Mouse (Mus musculus) kidney, postnatal 4 days (tissue): ENCODE results near the gene Sppl2b.
"Not testable (repeated sequence)": the region's sequence is repeated elsewhere in the genome, so short reads cannot be mapped to it uniquely, and the experiment has no call there.

ENCODE experiments used
- DNase-seq, 2 experiments: peaks; one replicate each; pipeline ENCODE4 v3.0.0; 2021; ENCODE audit warnings: mixed read lengths in 2 of 2

The Sppl2b gene

GRCm38 (mm10) chr10:80854913-80855748, at the start of gene Sppl2b, which contains the start of gene Lsm7:
Sppl2b (plus strand) TSS chr10:80855275.
Lsm7 (minus strand) TSS chr10:80855209.
- DNase-seq, result peak; percentile 98 to 99

GRCm38 (mm10) chr10:80805322-80805721, 49.8 kb upstream of the Sppl2b start:
- DNase-seq, result no peak

GRCm38 (mm10) chr10:80805925-80806324, 49.1 kb upstream of the Sppl2b start:
- peak; percentile 92 for DNase-seq

- no peak for DNase-seq
Observed at GRCm38 (mm10) chr10:80806341-80807056, 48.6 kb upstream of the Sppl2b start.

- DNase-seq, result peak; percentile 79 to 86
Observed at GRCm38 (mm10) chr10:80807057-80807627, 47.9 kb upstream of the Sppl2b start.

GRCm38 (mm10) chr10:80808099-80808984, 46.7 kb upstream of the Sppl2b start:
- peak; percentile 49 to 59 for DNase-seq

GRCm38 (mm10) chr10:80808985-80809632, 46.0 kb upstream of the Sppl2b start:
- peak; percentile 43 to 62 for DNase-seq

- DNase-seq, result peak; percentile 40 to 45
Observed at GRCm38 (mm10) chr10:80810084-80810483, 45.0 kb upstream of the Sppl2b start.

GRCm38 (mm10) chr10:80812391-80813041, 42.6 kb upstream of the Sppl2b start:
- DNase-seq, result no peak

- DNase-seq, result no peak
Observed at GRCm38 (mm10) chr10:80813366-80813765, 41.7 kb upstream of the Sppl2b start, which contains the start of gene Jsrp1. Jsrp1 (minus strand) TSS chr10:80813498.

- no peak for DNase-seq
Observed at GRCm38 (mm10) chr10:80814800-80815199, 40.3 kb upstream of the Sppl2b start.

GRCm38 (mm10) chr10:80816303-80816702, 38.8 kb upstream of the Sppl2b start:
- DNase-seq, result not testable (repeated sequence)

GRCm38 (mm10) chr10:80817164-80817563, 37.9 kb upstream of the Sppl2b start:
- no peak for DNase-seq

GRCm38 (mm10) chr10:80817955-80818354, 37.1 kb upstream of the Sppl2b start:
- DNase-seq, result not testable (repeated sequence)

GRCm38 (mm10) chr10:80818599-80819281, 36.3 kb upstream of the Sppl2b start:
- DNase-seq, result no peak

GRCm38 (mm10) chr10:80819406-80819805, 35.7 kb upstream of the Sppl2b start:
- no peak for DNase-seq

GRCm38 (mm10) chr10:80821991-80822390, 33.1 kb upstream of the Sppl2b start:
- no peak for DNase-seq

GRCm38 (mm10) chr10:80822528-80822927, 32.5 kb upstream of the Sppl2b start:
- DNase-seq, result no peak

- no peak for DNase-seq
Observed at GRCm38 (mm10) chr10:80823316-80823715, 31.8 kb upstream of the Sppl2b start.

- no peak for DNase-seq
Observed at GRCm38 (mm10) chr10:80823847-80824643, 31.0 kb upstream of the Sppl2b start.
